Mouse (Mus musculus) liver, embryonic 14.5 days (tissue): ENCODE data around the gene Elmsan1. TPM values are rescaled to one million over a fixed set of nuclear protein-coding genes. Genes with fewer than 3 reads are reported as not detected.

Source experiments
- ATAC-seq: fragments of 200-750 bp; cut with Nextera tagmentation; 2 replicates; pipeline ENCODE4 v1.8.0; 2017; ENCODE audit warnings: moderate number of reproducible peaks, mild to moderate bottlenecking, moderate library complexity; ENCODE audit not compliant: insufficient read depth
- DNase-seq, 3 experiments: peaks; one replicate each; pipeline ENCODE4 v3.0.0-alpha.2; 2012 to 2013; ENCODE audit warnings: low read depth in 3 of 3, low spot score in 3 of 3
- H3K27ac ChIP-seq: fragments of 300-500 bp; sonication (generic); 2 replicates; pipeline ENCODE4 v1.5.1; 2014; ENCODE audit warnings: moderate library complexity, mild to moderate bottlenecking, control low read depth, inconsistent platforms
- H3K27me3 ChIP-seq: fragments of 300-500 bp; sonication (generic); 2 replicates; pipeline ENCODE4 v1.6.1; 2014; ENCODE audit warnings: mild to moderate bottlenecking, low read length, moderate library complexity; ENCODE audit not compliant: control insufficient read depth, insufficient read depth
- H3K36me3 ChIP-seq: fragments of 300-500 bp; sonication (generic); replicated peaks from 2 replicates; pipeline ENCODE4 v1.6.1; 2014; ENCODE audit warnings: low read depth; ENCODE audit not compliant: control insufficient read depth, insufficient read depth
- H3K4me1 ChIP-seq, 2 experiments: fragments of 200-500 bp in 1 of 2; fragments of 300-500 bp in 1 of 2; sonication (generic) in 1 of 2; replicated peaks; 2 replicates each; pipeline ENCODE4 v1.6.1; 2012 to 2014; ENCODE audit warnings: antibody characterized with exemption in 1 of 2, inconsistent platforms in 1 of 2, low read length in 1 of 2; ENCODE audit not compliant: control insufficient read depth in 2 of 2, insufficient read depth in 2 of 2
- H3K4me2 ChIP-seq: fragments of 300-500 bp; sonication (generic); 2 replicates; pipeline ENCODE4 v1.6.1; 2014; ENCODE audit warnings: low read depth, mild to moderate bottlenecking, control low read depth, moderate library complexity
- H3K4me3 ChIP-seq, 2 experiments: fragments of 200-500 bp in 1 of 2; fragments of 300-500 bp in 1 of 2; sonication (generic) in 1 of 2; 2 replicates each; pipeline ENCODE4 v1.5.1; 2012 to 2014; ENCODE audit warnings: low read depth in 2 of 2, low read length in 2 of 2, mild to moderate bottlenecking in 2 of 2, control low read depth in 1 of 2, inconsistent platforms in 1 of 2, moderate library complexity in 1 of 2; ENCODE audit not compliant: insufficient read depth in 1 of 2
- H3K9ac ChIP-seq: fragments of 300-500 bp; sonication (generic); replicated peaks from 2 replicates; pipeline ENCODE4 v1.6.1; 2014; ENCODE audit warnings: mild to moderate bottlenecking, control low read depth, moderate library complexity
- H3K9me3 ChIP-seq: fragments of 300-500 bp; sonication (generic); 2 replicates; pipeline ENCODE4 v1.6.1; 2016; ENCODE audit warnings: low read length, mixed read lengths; ENCODE audit not compliant: control insufficient read depth
- CTCF ChIP-seq: IDR thresholded peaks from 2 replicates; pipeline ENCODE4 v1.5.1; 2016; ENCODE audit warnings: antibody characterized with exemption, low read depth, control low read depth
- EP300 ChIP-seq: IDR thresholded peaks from 2 replicates; pipeline ENCODE4 v1.6.1; 2016; ENCODE audit warnings: antibody characterized with exemption, low read depth
- WGBS: fragments of 180-500 bp; shearing (Covaris S2); extraction: QIAGEN DNeasy Blood & Tissue Kit; methylation state at CpG from one replicate; pipeline ENCODE4 v1.1.7; 2014; ENCODE audit not compliant: insufficient replicate concordance; 5-methylcytosine and 5-hydroxymethylcytosine counted together
- polyA plus RNA-seq, 2 experiments: library from polyadenylated mRNA; depleted of rRNA in 1 of 2; stranded (reverse) in 1 of 2; unstranded in 1 of 2; fragments of >200 nt; fragmentation: Nextera tagmentation in 1 of 2; extraction: Ambion mirVana in 1 of 2; gene quantifications; 2 replicates each; pipeline versions ENCODE4 v1.2.1 to v1.2.3; 2012 to 2014

Gene Elmsan1
- polyA plus RNA-seq (2012; rRNA removed) (3.9 and 4.3 TPM in 2 replicates), polyA plus RNA-seq (2014; fragmentation: Nextera tagmentation; extraction: Ambion mirVana) (4.5 and 5.1 TPM in 2 replicates)

DNA sequence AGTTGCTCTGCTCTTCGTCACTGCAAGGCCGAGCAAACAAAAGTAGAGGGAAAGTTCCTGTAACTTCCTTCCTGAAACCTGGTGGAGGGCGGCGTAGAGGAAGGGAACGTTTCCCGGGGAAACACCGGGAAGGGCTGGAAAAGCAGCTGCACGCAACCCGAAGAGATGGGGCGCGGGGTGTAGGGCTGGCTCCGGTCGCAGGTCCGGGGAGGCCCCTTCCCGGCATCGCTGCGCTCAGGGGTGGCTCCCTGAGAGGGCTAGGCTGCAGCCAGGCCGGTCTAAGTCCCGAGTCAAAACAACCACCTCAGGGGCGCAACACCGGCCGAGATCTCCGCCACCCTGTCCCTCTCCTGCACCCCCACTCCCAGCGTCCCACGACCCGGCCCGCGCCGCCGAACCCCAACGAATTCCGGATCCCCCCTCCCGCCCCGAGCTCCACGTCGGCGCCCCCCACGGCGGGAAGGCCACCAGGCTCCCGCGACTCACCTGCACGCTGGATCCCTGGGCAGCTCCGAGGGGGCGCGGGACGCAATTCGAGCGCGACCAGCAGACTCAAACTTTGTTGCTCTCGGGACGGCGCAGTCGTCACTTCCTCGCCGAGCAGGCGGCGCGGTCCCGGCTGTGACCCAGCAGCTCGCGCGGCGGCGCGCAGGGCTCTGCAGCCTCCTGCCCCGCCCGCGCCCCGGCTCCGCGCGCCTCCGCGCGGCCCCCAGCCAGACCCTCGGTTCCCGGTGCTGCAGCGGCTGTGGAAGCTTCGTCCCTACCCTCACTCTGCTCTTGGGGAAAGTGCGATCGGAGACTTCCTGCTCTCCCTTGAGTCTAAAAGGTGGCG lies at the start of gene Elmsan1:
Gene Elmsan1, minus strand, starts transcription at position 593 of the 832 bp plus-strand sequence.
- no peaks in the 10 kb centered on the region for H3K9me3 ChIP-seq
- H3K4me1 ChIP-seq, result peaks cover 27 to 41% of the 10 kb centered on the region in 2 experiments
- H3K27me3 ChIP-seq, result no peaks in the 10 kb centered on the region
- no peak for DNase-seq
- peak within 1 kb of the TSS; percentile 94 for H3K4me2 ChIP-seq
- peak; percentile 89 for ATAC-seq
- under 1% methylated on average over 82 of the region's 82 CpGs for WGBS
- H3K27ac ChIP-seq, result peak within 1 kb of the TSS; percentile 76
- peak within 1 kb of the TSS; percentile 80 to 93 for H3K4me3 ChIP-seq
- no peak for TF ChIP-seq EP300
- no peak for TF ChIP-seq CTCF
- H3K9ac ChIP-seq, result peak within 1 kb of the TSS; percentile 98
- H3K36me3 ChIP-seq, result no peaks in the 10 kb centered on the region

DNA sequence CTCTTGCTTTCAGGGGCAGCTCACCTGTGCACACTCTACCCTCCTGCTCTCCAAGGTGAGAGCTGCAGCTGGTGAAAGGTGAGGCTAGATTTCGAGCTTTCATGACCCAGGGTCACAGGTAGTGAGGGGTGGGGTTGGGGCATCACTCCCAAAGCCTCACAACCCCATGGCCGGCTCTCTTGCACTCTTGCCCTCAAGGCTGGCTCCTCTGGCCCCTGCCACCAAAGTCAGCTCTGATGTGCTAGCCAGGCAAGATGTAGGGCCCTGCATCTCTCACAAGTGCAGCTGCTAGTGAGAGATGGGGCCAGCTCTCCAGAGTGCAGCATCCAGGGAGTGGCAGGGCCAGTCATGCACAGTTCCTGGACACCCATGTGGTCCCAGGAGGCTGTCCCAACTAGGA lies 48.6 kb upstream of the Elmsan1 start:
- DNase-seq (no peak), ATAC-seq (no peak)
- 31% methylated on average over 2 of the region's 2 CpGs for WGBS
- Histone ChIP-seq H3K36me3 (no peaks in the 10 kb centered on the region), H3K27ac (no peak overlapping the region), H3K4me3 (no peak overlapping the region), H3K9ac (no peak overlapping the region), H3K4me1 (no peaks in the 10 kb centered on the region), H3K9me3 (no peaks in the 10 kb centered on the region), H3K4me2 (no peak overlapping the region), H3K27me3 (no peaks in the 10 kb centered on the region)
- TF ChIP-seq EP300, result no peak
- TF ChIP-seq CTCF, result no peak

DNA sequence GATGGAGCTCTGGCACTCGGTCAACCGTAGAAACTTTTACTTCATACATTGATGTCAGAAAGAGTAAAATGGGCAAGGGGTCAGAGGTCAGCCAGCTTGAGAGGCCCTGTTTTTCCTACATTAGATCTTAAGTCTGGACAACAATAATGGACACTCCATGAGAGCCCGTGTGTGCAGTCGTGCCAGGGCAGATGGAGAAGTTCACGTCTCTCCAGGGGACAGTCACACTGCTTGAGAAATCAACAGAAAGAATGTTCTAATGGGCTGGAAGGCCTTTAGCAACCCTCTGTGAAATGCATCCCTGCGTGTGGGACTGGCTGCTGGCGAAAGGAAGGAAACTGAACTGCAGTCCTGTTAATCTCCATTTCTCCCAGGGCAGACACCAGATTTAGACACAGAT lies 41.7 kb upstream of the Elmsan1 start:
- ATAC-seq (no peak), DNase-seq (no peak)
- Histone ChIP-seq H3K9me3 (no peaks in the 10 kb centered on the region), H3K9ac (no peak overlapping the region), H3K4me1 (peaks cover 2 to 5% of the 10 kb centered on the region in 2 experiments; a peak in 1 of 4 replicates), H3K27ac (no peak overlapping the region), H3K4me3 (no peak overlapping the region), H3K27me3 (no peaks in the 10 kb centered on the region), H3K4me2 (no peak overlapping the region), H3K36me3 (no peaks in the 10 kb centered on the region)
- 72% methylated on average over 7 of the region's 7 CpGs for WGBS
- TF ChIP-seq EP300, result no peak
- TF ChIP-seq CTCF, result no peak

- H3K9me3 ChIP-seq, result no peaks in the 10 kb centered on the region
- H3K9ac ChIP-seq, result no peak overlapping the region
- 60% methylated on average over 5 of the region's 5 CpGs for WGBS
- H3K4me1 ChIP-seq, result no peaks in the 10 kb centered on the region
- H3K27ac ChIP-seq, result no peak overlapping the region
- no peak for ATAC-seq
- H3K4me2 ChIP-seq, result no peak overlapping the region
- no peak overlapping the region for H3K4me3 ChIP-seq
- DNase-seq, result no peak
- H3K36me3 ChIP-seq, result no peaks in the 10 kb centered on the region
- TF ChIP-seq EP300 (no peak), CTCF (no peak)
- no peaks in the 10 kb centered on the region for H3K27me3 ChIP-seq
These were observed 36.2 kb upstream of the Elmsan1 start for GRCm38 (mm10) chr12:84254886-84255285.

DNA sequence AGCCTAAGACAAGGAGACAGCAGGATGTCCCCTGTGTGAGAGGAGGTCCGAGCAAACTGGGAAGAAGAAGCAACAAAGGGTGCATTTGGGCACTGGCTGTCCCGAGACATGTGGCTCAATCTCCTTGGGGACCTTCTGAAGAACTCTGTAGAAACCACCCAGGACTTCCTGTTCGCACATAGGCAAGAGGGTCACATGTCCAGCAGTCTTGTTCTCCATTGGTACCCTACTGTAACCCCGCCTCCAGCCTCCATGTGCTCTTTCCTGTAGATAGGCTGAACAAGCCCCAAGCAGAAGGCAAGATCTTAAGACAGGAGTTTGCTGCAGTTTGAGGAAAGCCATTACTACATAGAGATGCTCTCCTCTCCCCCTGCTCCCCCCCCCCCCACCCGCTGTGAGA lies 34.1 kb upstream of the Elmsan1 start:
- no peak overlapping the region for H3K4me3 ChIP-seq

More for the DNA sequence above, 34.1 kb upstream of the Elmsan1 start:
- no peaks in the 10 kb centered on the region for H3K4me1 ChIP-seq
- ATAC-seq (no peak), DNase-seq (no peak)
- H3K27me3 ChIP-seq, result no peaks in the 10 kb centered on the region
- H3K9ac ChIP-seq, result no peak overlapping the region
- H3K36me3 ChIP-seq, result no peaks in the 10 kb centered on the region
- H3K27ac ChIP-seq, result no peak overlapping the region
- TF ChIP-seq EP300 (no peak), CTCF (no peak)
- no peaks in the 10 kb centered on the region for H3K9me3 ChIP-seq
- H3K4me2 ChIP-seq, result no peak overlapping the region
- 67% methylated on average over 5 of the region's 5 CpGs for WGBS
